Mouse (Mus musculus): ENCODE results near the gene Pdia2. TPM values are rescaled to one million over a fixed set of nuclear protein-coding genes. Genes with fewer than 3 reads are reported as not detected.
"Not testable (repeated sequence)": the region's sequence is repeated elsewhere in the genome, so short reads cannot be mapped to it uniquely, and the experiment has no call there.

Pdia2 gene
- polyA plus RNA-seq, 1 experiment = 0.33 TPM

DNA sequence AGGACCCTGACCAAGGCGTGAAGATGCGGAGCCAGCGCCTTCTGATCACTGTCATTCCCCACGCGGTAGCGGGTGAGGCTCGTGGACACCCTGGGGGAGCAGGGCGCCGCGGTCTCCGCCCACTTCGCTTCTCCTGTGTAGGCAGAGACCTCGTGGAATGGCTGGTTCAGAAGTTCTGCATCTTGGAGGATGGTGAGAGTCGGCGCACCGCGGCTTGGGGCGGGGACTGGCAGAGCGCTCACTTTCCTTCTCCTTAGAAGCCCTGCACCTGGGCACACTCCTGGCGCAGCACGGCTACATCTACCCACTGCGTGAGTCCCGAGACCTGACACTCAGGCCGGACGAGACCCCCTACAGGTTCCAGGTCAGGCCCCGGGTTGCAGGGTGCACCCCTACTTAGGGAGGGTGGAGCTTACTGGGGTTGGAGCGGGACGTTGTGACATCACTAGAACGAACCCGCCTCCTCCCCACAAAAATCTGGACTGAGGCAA, 4.5 kb upstream of the Pdia2 start:
- TF ChIP-seq POLR2A (IDR thresholded peaks at IDR 0.05; ENCODE audit: extremely low read depth, insufficient read depth, low read length) (peak; percentile 13; the same call in 1 of the 2 replicates), CTCF (IDR thresholded peaks at IDR 0.05; ENCODE audit: extremely low read depth, insufficient read depth, low read length) (no peak)
- H3K27ac ChIP-seq (ENCODE audit: insufficient read depth, low read length) = no peak overlapping the region
- peaks cover 5% of the 10 kb centered on the region; the same call in 1 of the 2 replicates for H3K4me1 ChIP-seq (ENCODE audit: control insufficient read depth, insufficient read depth, low read length)

DNA sequence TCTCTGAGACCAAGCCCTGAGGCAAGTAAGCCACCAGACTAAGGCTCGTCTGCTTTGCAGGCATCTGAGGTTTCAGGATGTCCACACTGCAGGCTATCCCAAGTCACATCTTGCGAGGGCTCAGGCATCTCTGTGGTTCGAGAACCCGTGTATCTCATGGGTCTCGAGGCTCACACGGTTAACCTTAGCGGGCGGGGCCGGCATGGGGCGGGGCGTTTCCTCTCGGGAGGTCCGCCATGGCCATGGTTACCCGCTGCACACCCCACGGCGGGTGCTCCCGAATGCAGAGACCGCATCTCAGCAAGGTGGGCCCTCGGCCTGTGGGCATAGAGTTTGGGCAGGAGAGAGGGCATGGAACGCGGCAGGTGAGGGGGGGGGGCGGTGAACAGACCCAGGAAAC, 3.9 kb upstream of the Pdia2 start, which contains the start of gene Rgs11:
TSS of gene Rgs11 (plus strand) at position 215 of the 400 bp plus-strand sequence.
- Histone ChIP-seq H3K4me1 (ENCODE audit: control insufficient read depth, insufficient read depth, low read length) (peaks cover 5% of the 10 kb centered on the region; the same call in 1 of the 2 replicates), H3K27ac (ENCODE audit: insufficient read depth, low read length) (no peak within 1 kb of the TSS), H3K4me3 (ENCODE audit: insufficient read depth, low read length) (peak within 1 kb of the TSS; percentile 52)
- no peak for TF ChIP-seq CTCF (IDR thresholded peaks at IDR 0.05; ENCODE audit: extremely low read depth, insufficient read depth, low read length)
- no peak for TF ChIP-seq POLR2A (IDR thresholded peaks at IDR 0.05; ENCODE audit: extremely low read depth, insufficient read depth, low read length)

More for the DNA sequence above, 4.5 kb upstream of the Pdia2 start:
- H3K4me3 ChIP-seq (ENCODE audit: insufficient read depth, low read length) = peak overlapping the region; percentile 52

DNA sequence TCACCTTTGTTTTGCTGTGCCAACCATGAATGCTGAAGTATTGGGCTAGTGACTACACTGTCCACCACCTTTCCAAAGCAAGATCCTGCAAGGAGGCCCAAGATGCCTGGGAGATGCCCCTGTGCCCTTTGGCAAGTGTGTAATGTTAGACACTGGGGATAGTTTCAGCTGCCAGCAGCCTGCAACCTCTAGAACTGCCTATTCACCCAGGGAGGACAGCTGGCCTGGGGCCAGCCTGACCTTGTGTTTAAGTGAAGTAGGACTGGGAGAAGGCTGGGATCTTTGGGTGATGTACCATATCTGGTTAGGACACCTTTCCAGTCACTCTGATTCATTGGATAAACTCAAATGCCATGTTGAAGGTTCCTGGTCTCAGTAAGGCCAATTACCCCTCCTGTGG, 3.1 kb upstream of the Pdia2 start:
- H3K4me3 ChIP-seq (ENCODE audit: insufficient read depth, low read length) = no peak overlapping the region; the same call in 1 of the 2 replicates
- TF ChIP-seq CTCF (IDR thresholded peaks at IDR 0.05; ENCODE audit: extremely low read depth, insufficient read depth, low read length) = no peak
- no peak for TF ChIP-seq POLR2A (IDR thresholded peaks at IDR 0.05; ENCODE audit: extremely low read depth, insufficient read depth, low read length)
- H3K27ac ChIP-seq (ENCODE audit: insufficient read depth, low read length) = no peak overlapping the region
- H3K4me1 ChIP-seq (ENCODE audit: control insufficient read depth, insufficient read depth, low read length) = peaks cover 5% of the 10 kb centered on the region; the same call in 1 of the 2 replicates

DNA sequence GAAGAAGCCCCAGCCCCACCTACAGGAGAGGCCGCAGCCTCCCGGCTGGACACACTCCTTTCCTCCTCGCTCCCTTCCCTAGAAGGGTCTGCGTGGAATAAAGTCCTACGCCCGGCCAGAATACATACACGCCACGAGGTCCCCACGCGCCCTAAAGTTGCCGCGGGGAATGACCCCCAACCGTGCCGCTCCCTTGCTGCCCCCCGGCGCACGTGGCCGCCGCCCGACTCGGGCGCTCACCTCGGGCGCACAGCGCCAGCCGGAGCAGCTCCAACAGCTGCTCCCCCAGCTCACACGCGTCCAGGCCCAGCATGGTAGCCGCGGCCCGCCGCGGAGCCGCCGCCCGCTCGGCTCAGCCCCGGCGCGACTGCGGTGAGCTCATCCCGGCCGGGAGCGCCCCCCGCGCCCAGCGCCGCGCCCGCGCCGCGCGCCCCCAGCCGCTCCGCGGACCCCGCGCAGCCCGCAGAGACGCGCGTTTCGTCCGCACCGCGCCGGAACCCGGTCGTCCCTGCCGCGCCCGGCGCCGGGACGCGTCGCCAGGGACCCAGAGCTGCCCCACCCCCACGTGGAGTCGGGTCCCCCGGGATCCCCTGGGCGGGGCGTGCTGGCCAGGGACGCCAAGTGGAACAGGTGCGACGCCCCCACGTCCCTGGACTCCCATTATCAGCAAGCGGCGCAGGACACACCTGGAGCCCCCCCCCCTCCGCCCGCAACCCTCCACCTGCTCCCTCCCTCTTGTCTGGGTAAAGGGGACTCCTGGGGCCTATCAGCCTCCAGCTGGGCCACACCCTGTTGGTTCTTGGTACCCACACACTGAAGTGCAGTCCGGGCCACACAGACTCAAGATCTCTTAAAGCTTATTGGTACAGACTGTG, 2.2 kb upstream of the Pdia2 start:
- peak overlapping the region; percentile 45 for H3K4me3 ChIP-seq (ENCODE audit: insufficient read depth, low read length)
- 0 out of 2 replicates have a peak overlapping the region, but pooled peaks have one; percentile 10 for H3K27ac ChIP-seq (ENCODE audit: insufficient read depth, low read length)
- H3K4me1 ChIP-seq (ENCODE audit: control insufficient read depth, insufficient read depth, low read length) = peaks cover 5% of the 10 kb centered on the region; the same call in 1 of the 2 replicates
- TF ChIP-seq CTCF (IDR thresholded peaks at IDR 0.05; ENCODE audit: extremely low read depth, insufficient read depth, low read length) = no peak
- no peak for TF ChIP-seq POLR2A (IDR thresholded peaks at IDR 0.05; ENCODE audit: extremely low read depth, insufficient read depth, low read length)

DNA sequence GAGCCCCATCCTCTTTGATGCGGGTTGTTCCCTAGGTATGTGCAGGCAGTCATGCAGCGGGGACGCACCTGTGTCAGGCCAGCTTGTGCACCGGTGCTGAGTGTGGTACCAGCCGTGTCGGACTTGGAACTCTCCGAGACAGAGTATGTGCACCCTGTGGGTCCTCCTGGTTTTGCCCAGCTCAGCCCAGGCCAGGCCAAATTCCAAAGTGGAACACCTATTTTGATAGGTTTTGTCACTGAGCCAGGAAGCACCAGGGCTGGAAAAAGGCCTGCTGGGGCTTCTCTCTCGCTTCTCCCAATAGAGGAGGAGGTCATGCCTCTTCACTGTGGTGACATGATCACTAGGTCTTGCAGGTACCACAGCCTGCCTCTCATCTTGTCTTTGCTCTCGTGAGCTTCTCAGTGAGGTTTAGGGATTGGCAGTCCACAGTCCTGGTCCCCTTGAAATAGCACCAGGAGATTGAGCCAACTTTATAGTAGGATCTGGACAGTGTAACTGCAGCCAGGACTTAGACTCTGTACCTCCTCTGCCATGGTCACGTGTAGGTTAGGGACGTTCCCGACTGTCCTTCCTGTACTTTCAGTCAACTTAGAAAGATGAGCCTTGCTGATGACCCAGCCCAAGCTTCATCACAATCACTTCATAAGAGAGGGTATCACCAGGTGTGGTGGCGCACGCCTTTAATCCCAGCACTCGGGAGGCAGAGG, 6.3 kb downstream of the Pdia2 start:
- TF ChIP-seq CTCF (IDR thresholded peaks at IDR 0.05; ENCODE audit: extremely low read depth, insufficient read depth, low read length) (no peak), POLR2A (IDR thresholded peaks at IDR 0.05; ENCODE audit: extremely low read depth, insufficient read depth, low read length) (no peak)
- no peak overlapping the region for H3K4me3 ChIP-seq (ENCODE audit: insufficient read depth, low read length)
- H3K27ac ChIP-seq (ENCODE audit: insufficient read depth, low read length) = no peak overlapping the region
- H3K4me1 ChIP-seq (ENCODE audit: control insufficient read depth, insufficient read depth, low read length) = no peaks in the 10 kb centered on the region

GRCm38 (mm10) chr17:26191486-26191885, 7.4 kb downstream of the Pdia2 start:
- H3K4me3 ChIP-seq (ENCODE audit: insufficient read depth, low read length); H3K4me1 ChIP-seq (ENCODE audit: control insufficient read depth, insufficient read depth, low read length); H3K27ac ChIP-seq (ENCODE audit: insufficient read depth, low read length): not testable (repeated sequence)

DNA sequence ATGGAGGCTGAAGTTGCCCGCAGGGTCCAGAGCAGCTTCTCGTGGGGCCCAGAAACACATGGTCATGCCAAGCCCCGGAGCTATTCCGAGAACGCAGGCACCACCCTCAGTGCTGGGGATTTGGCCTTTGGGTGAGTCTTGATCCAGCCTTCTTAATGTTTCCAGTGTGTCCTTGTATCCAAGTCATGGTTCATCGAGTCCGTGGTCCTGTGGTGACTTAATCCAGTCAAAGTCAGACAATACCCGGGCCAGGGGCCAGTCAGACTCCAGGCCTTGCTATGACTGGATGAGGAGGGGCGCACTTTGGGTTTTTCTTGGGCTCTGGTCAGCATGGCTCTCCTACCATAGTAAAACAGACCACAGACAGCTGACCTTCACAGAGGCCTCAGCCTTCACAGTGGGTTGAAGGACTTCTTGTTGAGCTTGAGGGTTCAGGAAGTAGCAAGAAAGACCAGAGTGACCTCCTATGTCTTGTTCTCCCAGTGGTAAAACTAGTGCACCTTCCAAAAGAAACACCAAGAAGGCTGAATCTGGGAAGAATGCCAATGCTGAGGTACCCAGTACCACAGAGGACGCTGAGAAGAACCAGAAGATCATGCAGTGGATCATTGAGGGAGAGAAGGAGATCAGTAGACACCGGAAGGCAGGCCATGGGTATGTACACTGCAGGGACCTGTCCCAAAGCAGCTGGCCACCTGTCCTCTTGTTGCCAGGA, 10.6 kb downstream of the Pdia2 start:
- TF ChIP-seq POLR2A (IDR thresholded peaks at IDR 0.05; ENCODE audit: extremely low read depth, insufficient read depth, low read length) = no peak
- no peak for TF ChIP-seq CTCF (IDR thresholded peaks at IDR 0.05; ENCODE audit: extremely low read depth, insufficient read depth, low read length)
- no peak overlapping the region for H3K27ac ChIP-seq (ENCODE audit: insufficient read depth, low read length)
- no peaks in the 10 kb centered on the region for H3K4me1 ChIP-seq (ENCODE audit: control insufficient read depth, insufficient read depth, low read length)
- no peak overlapping the region for H3K4me3 ChIP-seq (ENCODE audit: insufficient read depth, low read length)

- no peak overlapping the region for H3K27ac ChIP-seq (ENCODE audit: insufficient read depth, low read length)
- TF ChIP-seq CTCF (IDR thresholded peaks at IDR 0.05; ENCODE audit: extremely low read depth, insufficient read depth, low read length) (no peak), POLR2A (IDR thresholded peaks at IDR 0.05; ENCODE audit: extremely low read depth, insufficient read depth, low read length) (no peak)
- H3K4me3 ChIP-seq (ENCODE audit: insufficient read depth, low read length) = no peak overlapping the region
- no peaks in the 10 kb centered on the region for H3K4me1 ChIP-seq (ENCODE audit: control insufficient read depth, insufficient read depth, low read length)
Observed at GRCm38 (mm10) chr17:26187592-26187991, 11.3 kb downstream of the Pdia2 start.

GRCm38 (mm10) chr17:26181179-26181578, 17.7 kb downstream of the Pdia2 start:
- H3K4me3 ChIP-seq (ENCODE audit: insufficient read depth, low read length) = no peak overlapping the region
- no peak overlapping the region; the same call in 1 of the 2 replicates for H3K27ac ChIP-seq (ENCODE audit: insufficient read depth, low read length)
- peaks cover 5% of the 10 kb centered on the region for H3K4me1 ChIP-seq (ENCODE audit: control insufficient read depth, insufficient read depth, low read length)
- TF ChIP-seq POLR2A (IDR thresholded peaks at IDR 0.05; ENCODE audit: extremely low read depth, insufficient read depth, low read length) = no peak
- no peak for TF ChIP-seq CTCF (IDR thresholded peaks at IDR 0.05; ENCODE audit: extremely low read depth, insufficient read depth, low read length)

Data from cortical plate, adult 2 months (tissue).